Mouse (Mus musculus) forebrain, postnatal 0 days (tissue): ENCODE results near the gene Zfp637. TPM values are rescaled to one million over a fixed set of nuclear protein-coding genes. Genes with fewer than 3 reads are reported as not detected.

Experiments
- ATAC-seq: fragments of 200-750 bp; cut with Nextera tagmentation; 2 replicates; pipeline ENCODE4 v1.8.0; 2017; ENCODE audit warnings: mild to moderate bottlenecking, moderate library complexity
- DNase-seq: peaks from one replicate; pipeline ENCODE4 v3.0.0-alpha.2; 2015
- H3K27ac ChIP-seq: fragments of 300-500 bp; sonication (generic); 2 replicates; pipeline ENCODE4 v1.5.1; 2014; ENCODE audit warnings: low read depth, mild to moderate bottlenecking, antibody characterized with exemption, low read length, moderate library complexity, mixed read lengths
- H3K27me3 ChIP-seq: fragments of 300-500 bp; sonication (generic); 2 replicates; pipeline ENCODE4 v1.6.1; 2014; ENCODE audit warnings: mild to moderate bottlenecking, low read length, mixed read lengths; ENCODE audit not compliant: insufficient read depth
- H3K36me3 ChIP-seq: fragments of 300-500 bp; sonication (generic); 2 replicates; pipeline ENCODE4 v1.6.1; 2014; ENCODE audit warnings: mild to moderate bottlenecking, moderate library complexity; ENCODE audit not compliant: insufficient read depth
- H3K4me1 ChIP-seq: fragments of 300-500 bp; sonication (generic); 2 replicates; pipeline ENCODE4 v1.6.1; 2014; ENCODE audit warnings: antibody characterized with exemption; ENCODE audit not compliant: insufficient read depth
- H3K4me2 ChIP-seq: fragments of 300-500 bp; sonication (generic); 2 replicates; pipeline ENCODE4 v1.6.1; 2014; ENCODE audit warnings: low read depth, mild to moderate bottlenecking, moderate library complexity
- H3K4me3 ChIP-seq: fragments of 300-500 bp; sonication (generic); 2 replicates; pipeline ENCODE4 v1.5.1; 2014; ENCODE audit warnings: low read depth, low read length, mixed read lengths
- H3K9ac ChIP-seq: fragments of 300-500 bp; sonication (generic); 2 replicates; pipeline ENCODE4 v1.6.1; 2014; ENCODE audit warnings: mild to moderate bottlenecking
- H3K9me3 ChIP-seq: fragments of 300-500 bp; sonication (generic); 2 replicates; pipeline ENCODE4 v1.6.1; 2016; ENCODE audit warnings: low read length
- CTCF ChIP-seq: sonication (generic); IDR thresholded peaks from 2 replicates; pipeline ENCODE4 v1.5.1; 2016; ENCODE audit warnings: antibody characterized with exemption, control low read depth, low read depth
- WGBS: fragments of 180-500 bp; shearing (Covaris S2); extraction: QIAGEN DNeasy Blood & Tissue Kit; methylation state at CpG from one replicate; pipeline ENCODE4 v1.1.7; 2014; 5-methylcytosine and 5-hydroxymethylcytosine counted together
- polyA plus RNA-seq: library from polyadenylated mRNA; unstranded; fragments of >200 nt; fragmentation: Nextera tagmentation; extraction: Ambion mirVana; gene quantifications from 2 replicates; pipeline ENCODE4 v1.2.1, GENCODE M21; 2015
- total RNA-seq: library from RNA; depleted of rRNA; stranded (reverse); fragments of >200 nt; gene quantifications from 2 replicates; pipeline ENCODE4 v1.2.3, GENCODE M21; 2014; rRNA removed

The Zfp637 gene
- total RNA-seq (120 and 129 TPM in 2 replicates), polyA plus RNA-seq (145 and 152 TPM in 2 replicates)

- H3K36me3 ChIP-seq: peaks cover 27% of the 10 kb centered on the region
- no peaks in the 10 kb centered on the region for H3K27me3 ChIP-seq
- peak within 1 kb of the TSS; percentile 58 for H3K4me2 ChIP-seq
- DNase-seq (peak; percentile 97), ATAC-seq (peak; percentile 99)
- peak within 1 kb of the TSS; percentile 92 for H3K4me3 ChIP-seq
- 1% methylated on average over 66 of the region's 66 CpGs for WGBS
- H3K27ac ChIP-seq: peak within 1 kb of the TSS; percentile 95
- peaks cover 9% of the 10 kb centered on the region; the same call in 1 of the 2 replicates for H3K4me1 ChIP-seq
- no peaks in the 10 kb centered on the region for H3K9me3 ChIP-seq
- peak within 1 kb of the TSS; percentile 99 for H3K9ac ChIP-seq
- peak; percentile 74 for TF ChIP-seq CTCF
Observed at GRCm38 (mm10) chr6:117840686-117841510, at the start of gene Zfp637. Gene Zfp637, plus strand, starts transcription at chr6:117841180.

GRCm38 (mm10) chr6:117795251-117795650 is 45.7 kb upstream of the Zfp637 start:
- Histone ChIP-seq H3K4me1 (no peaks in the 10 kb centered on the region), H3K27me3 (no peaks in the 10 kb centered on the region), H3K36me3 (no peaks in the 10 kb centered on the region), H3K27ac (no peak overlapping the region), H3K4me2 (no peak overlapping the region), H3K9me3 (no peaks in the 10 kb centered on the region), H3K4me3 (no peak overlapping the region), H3K9ac (no peak overlapping the region)
- no peak for TF ChIP-seq CTCF
- DNase-seq (no peak), ATAC-seq (no peak)
- 94% methylated on average over 3 of the region's 3 CpGs for WGBS

GRCm38 (mm10) chr6:117800824-117801223 is 40.2 kb upstream of the Zfp637 start:
- Histone ChIP-seq H3K4me3 (no peak overlapping the region), H3K36me3 (no peaks in the 10 kb centered on the region), H3K27me3 (no peaks in the 10 kb centered on the region), H3K27ac (no peak overlapping the region), H3K9me3 (no peaks in the 10 kb centered on the region), H3K9ac (no peak overlapping the region), H3K4me1 (no peaks in the 10 kb centered on the region), H3K4me2 (no peak overlapping the region)
- TF ChIP-seq CTCF: no peak
- 72% methylated on average over 7 of the region's 7 CpGs for WGBS
- DNase-seq (no peak), ATAC-seq (no peak)

GRCm38 (mm10) chr6:117801801-117802200 is 39.2 kb upstream of the Zfp637 start:
- Histone ChIP-seq H3K4me2 (no peak overlapping the region), H3K4me1 (no peaks in the 10 kb centered on the region), H3K36me3 (no peaks in the 10 kb centered on the region), H3K27ac (no peak overlapping the region), H3K9me3 (no peaks in the 10 kb centered on the region), H3K4me3 (no peak overlapping the region), H3K9ac (no peak overlapping the region), H3K27me3 (no peaks in the 10 kb centered on the region)
- no peak for ATAC-seq
- TF ChIP-seq CTCF: no peak
- 84% methylated on average over 6 of the region's 6 CpGs for WGBS
- DNase-seq: no peak

- Histone ChIP-seq H3K9ac (no peak overlapping the region), H3K27ac (no peak overlapping the region), H3K9me3 (no peaks in the 10 kb centered on the region), H3K4me1 (no peaks in the 10 kb centered on the region), H3K4me3 (no peak overlapping the region), H3K27me3 (no peaks in the 10 kb centered on the region), H3K36me3 (no peaks in the 10 kb centered on the region), H3K4me2 (no peak overlapping the region)
- no peak for ATAC-seq
- WGBS: 91% methylated on average over 1 of the region's 1 CpGs
- no peak for DNase-seq
- TF ChIP-seq CTCF: no peak
Observed at GRCm38 (mm10) chr6:117807756-117808155, 33.2 kb upstream of the Zfp637 start.

- H3K9me3 ChIP-seq: no peaks in the 10 kb centered on the region
- no peaks in the 10 kb centered on the region for H3K27me3 ChIP-seq
- no peak overlapping the region for H3K4me2 ChIP-seq
- no peak overlapping the region for H3K9ac ChIP-seq
- H3K4me3 ChIP-seq: no peak overlapping the region
- H3K4me1 ChIP-seq: no peaks in the 10 kb centered on the region
- no peak for TF ChIP-seq CTCF
- DNase-seq (no peak), ATAC-seq (no peak)
- 90% methylated on average over 6 of the region's 6 CpGs for WGBS
- no peaks in the 10 kb centered on the region for H3K36me3 ChIP-seq
- no peak overlapping the region for H3K27ac ChIP-seq
Observed at GRCm38 (mm10) chr6:117809816-117810215, 31.2 kb upstream of the Zfp637 start.

GRCm38 (mm10) chr6:117810717-117811116 is 30.3 kb upstream of the Zfp637 start:
- H3K9me3 ChIP-seq: no peaks in the 10 kb centered on the region
- no peak overlapping the region for H3K4me3 ChIP-seq
- H3K9ac ChIP-seq: no peak overlapping the region
- no peak overlapping the region for H3K4me2 ChIP-seq
- no peak for TF ChIP-seq CTCF
- H3K36me3 ChIP-seq: no peaks in the 10 kb centered on the region
- ATAC-seq: no peak
- 51% methylated on average over 4 of the region's 4 CpGs for WGBS
- H3K4me1 ChIP-seq: no peaks in the 10 kb centered on the region
- H3K27ac ChIP-seq: no peak overlapping the region
- no peaks in the 10 kb centered on the region for H3K27me3 ChIP-seq
- DNase-seq: no peak
